Mouse (Mus musculus) liver, postnatal 0 days (tissue): ENCODE data around the gene Tent5b. TPM values are rescaled to one million over a fixed set of nuclear protein-coding genes. Genes with fewer than 3 reads are reported as not detected.

Experiments used
- ATAC-seq: fragments of 200-750 bp; cut with Nextera tagmentation; 2 replicates; pipeline ENCODE4 v1.8.0; 2017; ENCODE audit warnings: mild to moderate bottlenecking, moderate library complexity
- DNase-seq: peaks from one replicate; pipeline ENCODE4 v3.0.0-alpha.2; 2016
- H3K27ac ChIP-seq: fragments of 300-500 bp; sonication (generic); 2 replicates; pipeline ENCODE4 v1.5.1; 2014; ENCODE audit warnings: antibody characterized with exemption, moderate library complexity, mild to moderate bottlenecking, low read depth
- H3K27me3 ChIP-seq: fragments of 300-500 bp; sonication (generic); 2 replicates; pipeline ENCODE4 v1.6.1; 2014; ENCODE audit warnings: low read length, control low read depth, mixed read lengths; ENCODE audit not compliant: insufficient read depth
- H3K36me3 ChIP-seq: fragments of 300-500 bp; sonication (generic); replicated peaks from 2 replicates; pipeline ENCODE4 v1.6.1; 2014; ENCODE audit warnings: mild to moderate bottlenecking, control low read depth, low read length, moderate library complexity, mixed read lengths; ENCODE audit not compliant: insufficient read depth
- H3K4me1 ChIP-seq: fragments of 300-500 bp; sonication (generic); 2 replicates; pipeline ENCODE4 v1.6.1; 2014; ENCODE audit warnings: antibody characterized with exemption, mild to moderate bottlenecking, control low read depth; ENCODE audit not compliant: insufficient read depth
- H3K4me2 ChIP-seq: fragments of 300-500 bp; sonication (generic); 2 replicates; pipeline ENCODE4 v1.6.1; 2014; ENCODE audit warnings: low read depth, mild to moderate bottlenecking, low read length, moderate library complexity, mixed read lengths
- H3K4me3 ChIP-seq: fragments of 300-500 bp; sonication (generic); 2 replicates; pipeline ENCODE4 v1.5.1; 2014; ENCODE audit warnings: low read depth, low read length
- H3K9ac ChIP-seq: fragments of 300-500 bp; sonication (generic); replicated peaks from 2 replicates; pipeline ENCODE4 v1.6.1; 2014; ENCODE audit warnings: mild to moderate bottlenecking, moderate library complexity
- H3K9me3 ChIP-seq: fragments of 300-500 bp; sonication (generic); 2 replicates; pipeline ENCODE4 v1.6.1; 2016; ENCODE audit warnings: mild to moderate bottlenecking, control low read depth, low read length, mixed read lengths
- CTCF ChIP-seq: sonication (generic); IDR thresholded peaks from 2 replicates; pipeline ENCODE4 v1.5.1; 2016; ENCODE audit warnings: antibody characterized with exemption, low read depth
- EP300 ChIP-seq: IDR thresholded peaks from 2 replicates; pipeline ENCODE4 v1.6.1; 2016; ENCODE audit warnings: antibody characterized with exemption, low read depth, mild to moderate bottlenecking
- WGBS: fragments of 180-500 bp; shearing (Covaris S2); extraction: QIAGEN DNeasy Blood & Tissue Kit; methylation state at CpG from one replicate; pipeline ENCODE4 v1.1.7; 2014; ENCODE audit not compliant: insufficient replicate concordance; 5-methylcytosine and 5-hydroxymethylcytosine counted together
- polyA plus RNA-seq: library from polyadenylated mRNA; unstranded; fragments of >200 nt; fragmentation: Nextera tagmentation; extraction: Ambion mirVana; gene quantifications from 2 replicates; pipeline ENCODE4 v1.2.1, GENCODE M21; 2015

The Tent5b gene
- polyA plus RNA-seq, result 0.07 and 0.08 TPM in 2 replicates

GRCm38 (mm10) chr4:133479458-133480184, at the start of gene Tent5b:
TSS of gene Tent5b (plus strand) at chr4:133480132.
- peak within 1 kb of the TSS; percentile 79 for H3K4me2 ChIP-seq
- no peaks in the 10 kb centered on the region for H3K9me3 ChIP-seq
- H3K4me1 ChIP-seq, result peaks cover 6% of the 10 kb centered on the region
- peak within 1 kb of the TSS; percentile 58 for H3K9ac ChIP-seq
- DNase-seq (peak; percentile 98), ATAC-seq (peak; percentile 99)
- no peaks in the 10 kb centered on the region for H3K36me3 ChIP-seq
- TF ChIP-seq CTCF (peak; percentile 89), EP300 (0 out of 2 replicates have a peak, but pooled peaks have one; percentile 19)
- 3% methylated on average over 27 of the region's 29 CpGs for WGBS
- no peak within 1 kb of the TSS for H3K27ac ChIP-seq
- H3K27me3 ChIP-seq, result peaks cover 71% of the 10 kb centered on the region
- H3K4me3 ChIP-seq, result peak within 1 kb of the TSS; percentile 47

- no peaks in the 10 kb centered on the region for H3K4me1 ChIP-seq
- H3K4me3 ChIP-seq, result no peak overlapping the region
- WGBS, result 76% methylated on average over 6 of the region's 6 CpGs
- DNase-seq (no peak), ATAC-seq (no peak)
- H3K4me2 ChIP-seq, result no peak overlapping the region
- H3K36me3 ChIP-seq, result no peaks in the 10 kb centered on the region
- no peaks in the 10 kb centered on the region for H3K9me3 ChIP-seq
- no peak for TF ChIP-seq CTCF
- no peak for TF ChIP-seq EP300
- H3K9ac ChIP-seq, result no peak overlapping the region
- no peaks in the 10 kb centered on the region for H3K27me3 ChIP-seq
- no peak overlapping the region for H3K27ac ChIP-seq
These were observed 48.4 kb upstream of the Tent5b start for GRCm38 (mm10) chr4:133431508-133431907.

GRCm38 (mm10) chr4:133432560-133433171, 47.3 kb upstream of the Tent5b start:
- no peaks in the 10 kb centered on the region for H3K9me3 ChIP-seq
- no peak overlapping the region for H3K27ac ChIP-seq
- H3K4me1 ChIP-seq, result no peaks in the 10 kb centered on the region
- no peaks in the 10 kb centered on the region for H3K36me3 ChIP-seq
- DNase-seq, result no peak
- WGBS, result 38% methylated on average over 17 of the region's 17 CpGs
- H3K4me2 ChIP-seq, result no peak overlapping the region
- no peak for TF ChIP-seq CTCF
- TF ChIP-seq EP300, result no peak
- no peaks in the 10 kb centered on the region for H3K27me3 ChIP-seq
- H3K4me3 ChIP-seq, result no peak overlapping the region
- ATAC-seq, result no peak
- H3K9ac ChIP-seq, result no peak overlapping the region

- H3K36me3 ChIP-seq, result no peaks in the 10 kb centered on the region
- peaks cover 6% of the 10 kb centered on the region; the same call in 1 of the 2 replicates for H3K27me3 ChIP-seq
- no peaks in the 10 kb centered on the region for H3K9me3 ChIP-seq
- no peak overlapping the region for H3K27ac ChIP-seq
- DNase-seq (no peak), ATAC-seq (no peak)
- no peak overlapping the region for H3K9ac ChIP-seq
- H3K4me2 ChIP-seq, result no peak overlapping the region
- H3K4me3 ChIP-seq, result no peak overlapping the region
- no peaks in the 10 kb centered on the region for H3K4me1 ChIP-seq
- 83% methylated on average over 11 of the region's 11 CpGs for WGBS
- TF ChIP-seq EP300 (no peak), CTCF (no peak)
These were observed 44.0 kb upstream of the Tent5b start for GRCm38 (mm10) chr4:133435921-133436320.

GRCm38 (mm10) chr4:133439460-133440376, 40.2 kb upstream of the Tent5b start:
- no peaks in the 10 kb centered on the region for H3K9me3 ChIP-seq
- no peak overlapping the region for H3K9ac ChIP-seq
- WGBS, result 13% methylated on average over 17 of the region's 17 CpGs
- no peaks in the 10 kb centered on the region for H3K4me1 ChIP-seq
- TF ChIP-seq CTCF (no peak), EP300 (no peak)
- H3K4me3 ChIP-seq, result no peak overlapping the region
- H3K36me3 ChIP-seq, result no peaks in the 10 kb centered on the region
- no peak for DNase-seq
- peak overlapping the region; percentile 45 for H3K4me2 ChIP-seq
- no peak for ATAC-seq
- H3K27me3 ChIP-seq, result peaks cover 6% of the 10 kb centered on the region; the same call in 1 of the 2 replicates
- H3K27ac ChIP-seq, result no peak overlapping the region; the same call in 1 of the 2 replicates

- 15% methylated on average over 6 of the region's 6 CpGs for WGBS
- Histone ChIP-seq H3K27me3 (peaks cover 6% of the 10 kb centered on the region; the same call in 1 of the 2 replicates), H3K4me1 (no peaks in the 10 kb centered on the region), H3K36me3 (no peaks in the 10 kb centered on the region), H3K9me3 (no peaks in the 10 kb centered on the region), H3K4me3 (no peak overlapping the region), H3K27ac (no peak overlapping the region), H3K4me2 (peak overlapping the region; percentile 45), H3K9ac (no peak overlapping the region)
- no peak for ATAC-seq
- DNase-seq, result no peak
- TF ChIP-seq CTCF, result no peak
- TF ChIP-seq EP300, result no peak
These were observed 39.5 kb upstream of the Tent5b start for GRCm38 (mm10) chr4:133440377-133440795.
